Mouse (Mus musculus) MEL (cell line): Measurements from ENCODE around the gene Pigr. TPM values are rescaled to one million over a fixed set of nuclear protein-coding genes. Genes with fewer than 3 reads are reported as not detected.

ENCODE experiments used
- DNase-seq: peaks from one replicate; pipeline ENCODE4 v3.0.0; 2011; ENCODE audit warnings: low read depth, low spot score
- H3K27ac ChIP-seq: 2 replicates; pipeline ENCODE4 v1.5.1; 2012; ENCODE audit warnings: low read depth, mild to moderate bottlenecking, control low read depth, low read length, moderate library complexity; ENCODE audit not compliant: control insufficient read depth
- H3K27me3 ChIP-seq, 2 experiments: fragments of 150-350 bp in 1 of 2; sonication (generic) in 1 of 2; 2 replicates each; pipeline ENCODE4 v1.6.1; 2012; ENCODE audit warnings: low read length in 2 of 2, mild to moderate bottlenecking in 2 of 2, improper control_type of control experiment in 1 of 2, moderate library complexity in 1 of 2; ENCODE audit not compliant: insufficient read depth in 2 of 2, control insufficient read depth in 1 of 2
- H3K36me3 ChIP-seq, 2 experiments: 2 replicates each; pipeline ENCODE4 v1.6.1; 2012 to 2014; ENCODE audit warnings: low read length in 2 of 2, improper control_type of control experiment in 1 of 2, inconsistent platforms in 1 of 2, mild to moderate bottlenecking in 1 of 2; ENCODE audit not compliant: insufficient read depth in 2 of 2, control insufficient read depth in 1 of 2
- H3K4me1 ChIP-seq, 2 experiments: fragments of 150-350 bp in 1 of 2; sonication (generic) in 1 of 2; 2 replicates each; pipeline ENCODE4 v1.6.1; 2012; ENCODE audit warnings: low read length in 2 of 2, improper control_type of control experiment in 1 of 2, mild to moderate bottlenecking in 1 of 2; ENCODE audit not compliant: insufficient read depth in 2 of 2, control insufficient read depth in 1 of 2
- H3K4me3 ChIP-seq, 2 experiments: fragments of 150-350 bp in 1 of 2; sonication (generic) in 1 of 2; 2 replicates each; pipeline ENCODE4 v1.5.1; 2012; ENCODE audit warnings: low read depth in 2 of 2, low read length in 2 of 2, mild to moderate bottlenecking in 2 of 2, moderate library complexity in 2 of 2, control low read depth in 1 of 2, improper control_type of control experiment in 1 of 2; ENCODE audit not compliant: control insufficient read depth in 1 of 2, insufficient read depth in 1 of 2
- H3K79me2 ChIP-seq: 2 replicates; pipeline ENCODE4 v1.6.1; 2012; ENCODE audit warnings: mild to moderate bottlenecking, low read length, moderate library complexity; ENCODE audit not compliant: control insufficient read depth, poor library complexity, insufficient read depth
- H3K9ac ChIP-seq: 2 replicates; pipeline ENCODE4 v1.6.1; 2012; ENCODE audit warnings: low read depth, mild to moderate bottlenecking, control low read depth, low read length, moderate library complexity; ENCODE audit not compliant: control insufficient read depth, poor library complexity, severe bottlenecking
- H3K9me3 ChIP-seq: fragments of 150-350 bp; sonication (generic); replicated peaks from 2 replicates; pipeline ENCODE4 v1.6.1; 2012; ENCODE audit warnings: mild to moderate bottlenecking, low read length, improper control_type of control experiment, moderate library complexity; ENCODE audit not compliant: insufficient read depth
- CHD1 ChIP-seq: IDR thresholded peaks from 2 replicates; pipeline ENCODE4 v1.6.1; 2012; ENCODE audit warnings: low read depth, mild to moderate bottlenecking, inconsistent platforms, low read length, improper control_type of control experiment
- E2F4 ChIP-seq: IDR thresholded peaks from 2 replicates; pipeline ENCODE4 v1.6.1; 2011; ENCODE audit warnings: low read depth, low read length, improper control_type of control experiment, borderline replicate concordance
- ETS1 ChIP-seq: IDR thresholded peaks from 2 replicates; pipeline ENCODE4 v1.6.1; 2012; ENCODE audit warnings: low read depth, mild to moderate bottlenecking, inconsistent platforms, low read length, improper control_type of control experiment, moderate library complexity
- JUND ChIP-seq: IDR thresholded peaks from 2 replicates; pipeline ENCODE4 v1.6.1; 2011; ENCODE audit warnings: low read depth, mild to moderate bottlenecking, improper control_type of control experiment, low read length
- MAZ ChIP-seq: IDR thresholded peaks from 2 replicates; pipeline ENCODE4 v1.6.1; 2012; ENCODE audit warnings: low read depth, mild to moderate bottlenecking, inconsistent platforms, low read length, improper control_type of control experiment
- MXI1 ChIP-seq: IDR thresholded peaks from 2 replicates; pipeline ENCODE4 v1.6.1; 2011; ENCODE audit warnings: mild to moderate bottlenecking, low read depth, low read length, improper control_type of control experiment
- MYB ChIP-seq: IDR thresholded peaks from 2 replicates; pipeline ENCODE4 v1.6.1; 2011; ENCODE audit warnings: mild to moderate bottlenecking, low read depth, low read length, improper control_type of control experiment
- MYC ChIP-seq: IDR thresholded peaks from 2 replicates; pipeline ENCODE4 v1.6.1; 2011; ENCODE audit warnings: low read depth, mild to moderate bottlenecking, low read length, improper control_type of control experiment, moderate library complexity
- NRF1 ChIP-seq: IDR thresholded peaks from 2 replicates; pipeline ENCODE4 v1.6.1; 2014; ENCODE audit warnings: low read depth, mild to moderate bottlenecking, inconsistent platforms, low read length, improper control_type of control experiment, moderate library complexity; ENCODE audit not compliant: poor library complexity, insufficient read depth, severe bottlenecking
- POLR2A ChIP-seq, 2 experiments: IDR thresholded peaks; 2 replicates each; pipeline ENCODE4 v1.6.1; 2011 to 2012; ENCODE audit warnings: low read length in 2 of 2, mild to moderate bottlenecking in 2 of 2, control low read depth in 1 of 2, improper control_type of control experiment in 1 of 2, low read depth in 1 of 2, moderate library complexity in 1 of 2; ENCODE audit not compliant: control insufficient read depth in 1 of 2, insufficient read depth in 1 of 2, poor library complexity in 1 of 2
- POLR2AphosphoS2 ChIP-seq: IDR thresholded peaks from 2 replicates; pipeline ENCODE4 v1.6.1; 2011; ENCODE audit warnings: low read length, improper control_type of control experiment
- RCOR1 ChIP-seq: IDR thresholded peaks from 2 replicates; pipeline ENCODE4 v1.6.1; 2012; ENCODE audit warnings: low read depth, mild to moderate bottlenecking, inconsistent platforms, low read length, improper control_type of control experiment
- SMC3 ChIP-seq: IDR thresholded peaks from 2 replicates; pipeline ENCODE4 v1.6.1; 2011; ENCODE audit warnings: low read depth, low read length, improper control_type of control experiment
- TBP ChIP-seq: IDR thresholded peaks from 2 replicates; pipeline ENCODE4 v1.8.0; 2011; ENCODE audit warnings: low read depth, low read length, improper control_type of control experiment
- TCF12 ChIP-seq: IDR thresholded peaks from 2 replicates; pipeline ENCODE4 v1.6.1; 2014; ENCODE audit warnings: low read depth, mild to moderate bottlenecking, inconsistent platforms, low read length, improper control_type of control experiment, moderate library complexity
- UBTF ChIP-seq: IDR thresholded peaks from 2 replicates; pipeline ENCODE4 v1.6.1; 2012; ENCODE audit warnings: low read depth, mild to moderate bottlenecking, inconsistent platforms, low read length, improper control_type of control experiment, moderate library complexity, borderline replicate concordance; ENCODE audit not compliant: insufficient read depth
- USF1 ChIP-seq: IDR thresholded peaks from 2 replicates; pipeline ENCODE4 v1.6.1; 2014; ENCODE audit warnings: low read depth, mild to moderate bottlenecking, inconsistent platforms, low read length, improper control_type of control experiment, moderate library complexity
- polyA plus RNA-seq, 2 experiments: library from polyadenylated mRNA; stranded (reverse) in 1 of 2; unstranded in 1 of 2; fragments of >175 nt in 1 of 2; fragments of >200 nt in 1 of 2; gene quantifications; 2 replicates each; pipeline versions ENCODE4 v1.2.1 to v1.2.4; 2012; ENCODE audit warnings: low replicate concordance in 2 of 2, low read depth in 1 of 2; ENCODE audit not compliant: insufficient read length in 2 of 2, insufficient read depth in 1 of 2, missing spikeins in 1 of 2
- total RNA-seq: library from RNA; depleted of rRNA; stranded (reverse); fragments of 300-350 nt; gene quantifications from 2 replicates; pipeline ENCODE4 v1.2.3, GENCODE M21; 2012

Pigr gene
- total and polyA plus RNA-seq, 3 experiments = not detected

DNA sequence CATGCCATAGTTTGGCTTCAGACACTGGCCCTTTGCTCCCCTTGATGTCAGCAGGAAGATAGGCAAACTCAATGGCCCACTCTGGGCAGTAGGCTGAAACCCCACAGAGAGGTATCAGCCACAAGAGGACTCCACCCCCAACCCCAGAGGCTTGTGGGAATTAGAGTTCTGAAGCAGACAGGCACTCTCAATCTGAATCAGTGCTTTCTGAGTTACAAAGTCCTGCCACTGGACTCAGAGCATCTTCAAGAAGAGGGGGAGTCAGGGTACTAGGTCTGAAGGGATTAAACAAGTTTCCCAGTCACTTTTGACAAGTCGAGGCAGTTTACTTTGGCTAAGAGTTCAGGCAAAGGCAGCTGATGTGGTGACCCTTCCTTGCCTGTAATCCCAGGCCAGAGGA, 6.7 kb upstream of the Pigr start:
- Histone ChIP-seq H3K79me2 (no peaks in the 10 kb centered on the region), H3K9me3 (no peaks in the 10 kb centered on the region), H3K9ac (no peak overlapping the region), H3K27me3 (no peaks in the 10 kb centered on the region), H3K4me1 (no peaks in the 10 kb centered on the region), H3K27ac (no peak overlapping the region), H3K4me3 (no peak overlapping the region), H3K36me3 (no peaks in the 10 kb centered on the region)
- DNase-seq = no peak
- TF ChIP-seq MYB = no peak
- no peak for TF ChIP-seq MAZ
- no peak for TF ChIP-seq CHD1

DNA sequence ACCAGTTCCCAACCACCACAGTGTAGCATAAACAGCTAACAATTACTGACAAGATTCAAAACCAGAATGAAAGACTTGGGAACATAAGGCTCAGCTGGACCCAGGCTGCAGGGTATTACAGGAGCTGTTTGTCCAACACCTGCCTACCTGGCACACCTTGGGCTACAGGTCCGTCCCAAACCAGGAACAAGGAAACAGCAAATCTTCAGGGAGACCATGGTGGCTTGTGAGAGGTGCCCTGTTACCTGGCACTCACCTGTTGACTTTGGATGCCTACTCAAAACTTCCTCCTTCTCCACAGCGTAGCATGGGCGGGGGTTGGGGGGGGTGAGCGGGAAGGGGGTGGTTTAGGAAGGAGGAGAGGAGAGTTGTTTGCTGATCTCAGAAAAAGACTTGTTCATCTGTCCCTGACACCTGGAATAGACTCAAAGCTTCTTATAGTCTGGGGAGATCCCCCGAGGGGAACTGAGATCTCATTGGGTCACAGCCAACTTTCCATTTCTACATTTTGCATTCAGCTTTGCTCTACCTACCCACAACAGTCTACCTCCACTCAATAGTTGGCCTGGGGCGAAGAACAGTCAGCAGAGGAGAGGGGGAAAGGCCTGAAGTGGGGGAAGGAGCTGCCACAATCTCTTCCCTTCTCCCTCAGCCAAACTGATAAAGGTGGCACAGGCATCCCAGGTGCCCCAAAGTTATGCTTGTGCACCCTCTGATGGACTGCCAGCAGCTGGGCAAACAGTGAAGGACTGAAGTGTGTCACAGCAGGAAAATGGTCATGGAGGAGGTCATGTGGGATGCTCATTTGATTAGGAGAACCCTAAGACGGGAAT, 6.0 kb upstream of the Pigr start:
- H3K4me3 ChIP-seq = no peak overlapping the region
- H3K9me3 ChIP-seq = no peaks in the 10 kb centered on the region
- H3K27ac ChIP-seq = no peak overlapping the region
- no peaks in the 10 kb centered on the region for H3K4me1 ChIP-seq
- H3K27me3 ChIP-seq = peaks cover 0 to 3% of the 10 kb centered on the region in 2 experiments; a peak in 1 of 4 replicates
- no peaks in the 10 kb centered on the region for H3K36me3 ChIP-seq
- no peak overlapping the region for H3K9ac ChIP-seq
- TF ChIP-seq UBTF (no peak), JUND (no peak), USF1 (no peak), POLR2A (IDR thresholded peaks at IDR 0.05; ENCODE audit: control insufficient read depth in 1 of 2, insufficient read depth in 1 of 2, low read depth in 1 of 2, low read length in 2 of 2, poor library complexity in 1 of 2) (no peak)
- no peak for DNase-seq
- no peaks in the 10 kb centered on the region for H3K79me2 ChIP-seq

DNA sequence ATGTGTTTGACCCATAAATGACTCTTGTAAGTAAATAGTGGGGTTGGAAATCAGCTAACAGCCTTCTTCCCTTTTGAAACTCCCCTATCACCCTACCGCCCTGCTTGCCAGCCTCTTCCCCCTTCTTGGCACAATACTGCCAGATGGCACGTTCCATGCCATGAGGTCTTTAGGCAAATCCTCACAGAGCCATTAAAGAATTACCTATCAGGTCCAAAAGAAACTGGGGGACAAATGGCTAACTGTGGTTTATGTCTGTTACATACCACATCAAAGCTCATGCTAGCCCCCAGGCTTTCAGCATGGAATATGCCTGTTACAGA, 5.4 kb upstream of the Pigr start:
- Histone ChIP-seq H3K36me3 (no peaks in the 10 kb centered on the region), H3K27me3 (peaks cover 0 to 3% of the 10 kb centered on the region in 2 experiments; a peak in 2 of 4 replicates), H3K79me2 (no peaks in the 10 kb centered on the region), H3K9ac (no peak overlapping the region), H3K9me3 (no peaks in the 10 kb centered on the region)
- no peak for TF ChIP-seq POLR2AphosphoS2
- TF ChIP-seq JUND = no peak
- no peak for TF ChIP-seq ETS1
- TF ChIP-seq TBP = no peak
- no peak for TF ChIP-seq SMC3
- TF ChIP-seq NRF1 = no peak
- TF ChIP-seq POLR2A (IDR thresholded peaks at IDR 0.05; ENCODE audit: control insufficient read depth in 1 of 2, insufficient read depth in 1 of 2, low read depth in 1 of 2, low read length in 2 of 2, poor library complexity in 1 of 2) = no peak
- no peak for TF ChIP-seq MYC
- TF ChIP-seq TCF12 = no peak
- TF ChIP-seq E2F4 = no peak
- TF ChIP-seq RCOR1 = no peak
- TF ChIP-seq MXI1 = no peak
- TF ChIP-seq, all 39 proteins: peak for 0
- no peaks in the 10 kb centered on the region for H3K4me1 ChIP-seq
- no peak overlapping the region for H3K27ac ChIP-seq
- DNase-seq = no peak
- H3K4me3 ChIP-seq = no peak overlapping the region
